Mouse (Mus musculus) embryonic facial prominence, embryonic 12.5 days (tissue): ENCODE data around the gene AC161166.1. TPM values are rescaled to one million over a fixed set of nuclear protein-coding genes. Genes with fewer than 3 reads are reported as not detected.

Experiments used
- ATAC-seq: fragments of 200-750 bp; cut with Nextera tagmentation; 2 replicates; pipeline ENCODE4 v1.8.0; 2017; ENCODE audit not compliant: insufficient number of reproducible peaks, insufficient read depth, low FRiP score, low TSS enrichment
- H3K27ac ChIP-seq: fragments of 300-500 bp; sonication (generic); 2 replicates; pipeline ENCODE4 v1.5.1; 2016; ENCODE audit warnings: mild to moderate bottlenecking
- H3K27me3 ChIP-seq: fragments of 300-500 bp; sonication (generic); 2 replicates; pipeline ENCODE4 v1.6.1; 2016; ENCODE audit warnings: mild to moderate bottlenecking, moderate library complexity
- H3K36me3 ChIP-seq: fragments of 300-500 bp; sonication (generic); 2 replicates; pipeline ENCODE4 v1.6.1; 2016; ENCODE audit warnings: mild to moderate bottlenecking
- H3K4me1 ChIP-seq: fragments of 300-500 bp; sonication (generic); 2 replicates; pipeline ENCODE4 v1.6.1; 2016
- H3K4me2 ChIP-seq: fragments of 300-500 bp; sonication (generic); replicated peaks from 2 replicates; pipeline ENCODE4 v1.6.1; 2016; ENCODE audit warnings: mild to moderate bottlenecking, moderate library complexity
- H3K4me3 ChIP-seq: fragments of 300-500 bp; sonication (generic); 2 replicates; pipeline ENCODE4 v1.5.1; 2016; ENCODE audit warnings: mild to moderate bottlenecking
- H3K9ac ChIP-seq: fragments of 300-500 bp; sonication (generic); 2 replicates; pipeline ENCODE4 v1.6.1; 2016; ENCODE audit warnings: mild to moderate bottlenecking, moderate library complexity
- H3K9me3 ChIP-seq: fragments of 300-500 bp; sonication (generic); 2 replicates; pipeline ENCODE4 v1.6.1; 2016; ENCODE audit warnings: mild to moderate bottlenecking, moderate library complexity
- WGBS: fragments of 180-500 bp; shearing (Covaris S2); methylation state at CpG from one replicate; pipeline ENCODE4 v1.1.7; 2016; 5-methylcytosine and 5-hydroxymethylcytosine counted together
- polyA plus RNA-seq: library from polyadenylated mRNA; unstranded; fragments of >200 nt; fragmentation: Nextera tagmentation; extraction: Ambion mirVana; gene quantifications from 2 replicates; pipeline ENCODE4 v1.2.1, GENCODE M21; 2016

The AC161166.1 gene
- polyA plus RNA-seq, result 1.3 and 1.4 TPM in 2 replicates

DNA sequence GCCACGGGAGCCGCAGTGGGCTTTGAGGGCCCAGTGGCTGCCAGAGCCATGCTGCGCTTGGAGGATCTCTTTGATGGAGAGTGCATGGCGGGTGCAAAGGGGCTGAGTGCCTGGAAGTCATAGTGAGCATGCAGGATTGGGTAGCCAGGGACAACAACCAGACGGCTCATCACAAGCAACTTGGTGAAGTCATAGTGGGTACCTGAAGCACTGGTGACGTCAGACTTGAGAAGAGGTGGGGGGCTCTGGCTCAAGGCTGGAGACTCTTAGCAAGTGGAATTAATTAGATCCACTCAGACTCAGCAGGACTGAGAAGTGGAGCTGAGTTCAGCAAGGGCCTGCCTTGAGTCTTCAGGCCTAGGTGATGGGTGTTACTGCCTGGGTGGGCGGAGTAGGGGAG, at the start of gene AC161166.1:
Gene AC161166.1 (minus strand): TSS at position 101 of the 400 bp plus-strand sequence.
- H3K9me3 ChIP-seq, result no peaks in the 10 kb centered on the region
- H3K36me3 ChIP-seq, result peaks cover 60% of the 10 kb centered on the region
- WGBS, result 89% methylated on average over 7 of the region's 7 CpGs
- H3K4me2 ChIP-seq, result no peak within 1 kb of the TSS
- H3K27ac ChIP-seq, result no peak within 1 kb of the TSS
- H3K27me3 ChIP-seq, result no peaks in the 10 kb centered on the region
- H3K4me1 ChIP-seq, result peaks cover 8% of the 10 kb centered on the region; the same call in 1 of the 2 replicates
- H3K4me3 ChIP-seq, result no peak within 1 kb of the TSS
- no peak for ATAC-seq
- H3K9ac ChIP-seq, result no peak within 1 kb of the TSS

DNA sequence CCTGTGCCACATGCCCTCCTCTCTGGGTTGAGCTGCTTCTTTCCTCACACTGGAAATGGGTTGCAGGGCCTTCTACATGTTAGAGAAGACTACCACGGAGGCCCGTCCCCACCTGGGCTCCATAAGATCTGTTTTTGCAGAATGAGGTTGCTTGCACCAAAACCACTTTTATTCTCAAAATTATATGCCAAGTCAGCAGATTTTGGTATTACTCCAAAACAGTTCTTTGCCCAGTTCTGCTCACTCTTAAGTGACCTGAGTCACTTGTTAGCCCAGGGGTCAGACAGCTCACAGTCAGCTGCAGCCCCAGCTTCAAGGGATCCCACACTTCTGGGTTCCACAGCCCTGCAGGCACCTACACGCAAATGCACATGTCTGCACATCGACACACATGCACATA, 49.2 kb upstream of the AC161166.1 start:
- WGBS, result 90% methylated on average over 4 of the region's 4 CpGs
- no peak overlapping the region for H3K27ac ChIP-seq
- no peak overlapping the region for H3K9ac ChIP-seq
- H3K4me3 ChIP-seq, result no peak overlapping the region
- H3K4me2 ChIP-seq, result no peak overlapping the region
- ATAC-seq, result no peak
- peaks cover 58% of the 10 kb centered on the region for H3K36me3 ChIP-seq
- no peaks in the 10 kb centered on the region for H3K27me3 ChIP-seq
- no peaks in the 10 kb centered on the region for H3K9me3 ChIP-seq
- H3K4me1 ChIP-seq, result no peaks in the 10 kb centered on the region

DNA sequence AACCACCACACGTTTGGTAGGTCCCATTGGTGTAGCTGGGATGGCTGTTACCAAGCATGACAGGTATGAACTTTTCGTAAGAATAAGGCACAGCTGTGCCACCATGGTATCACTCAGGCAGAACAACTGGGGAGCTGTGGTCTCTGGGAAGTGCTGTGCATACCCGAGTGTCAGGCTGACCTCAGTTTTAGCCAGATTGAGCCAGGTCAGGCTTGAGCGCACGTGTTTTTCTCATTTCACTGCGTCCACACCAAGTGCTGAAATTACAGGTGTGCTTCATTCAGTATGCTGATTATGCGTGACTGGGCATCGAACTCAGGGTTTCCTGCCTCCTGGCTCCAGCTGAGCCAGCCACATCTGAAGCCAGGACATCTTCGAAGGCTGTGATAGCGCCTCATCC, 43.5 kb upstream of the AC161166.1 start:
- Histone ChIP-seq H3K27me3 (no peaks in the 10 kb centered on the region), H3K9ac (no peak overlapping the region), H3K4me2 (no peak overlapping the region), H3K36me3 (peaks cover 71% of the 10 kb centered on the region), H3K9me3 (no peaks in the 10 kb centered on the region), H3K27ac (no peak overlapping the region), H3K4me1 (no peaks in the 10 kb centered on the region), H3K4me3 (no peak overlapping the region)
- 89% methylated on average over 10 of the region's 10 CpGs for WGBS
- no peak for ATAC-seq

DNA sequence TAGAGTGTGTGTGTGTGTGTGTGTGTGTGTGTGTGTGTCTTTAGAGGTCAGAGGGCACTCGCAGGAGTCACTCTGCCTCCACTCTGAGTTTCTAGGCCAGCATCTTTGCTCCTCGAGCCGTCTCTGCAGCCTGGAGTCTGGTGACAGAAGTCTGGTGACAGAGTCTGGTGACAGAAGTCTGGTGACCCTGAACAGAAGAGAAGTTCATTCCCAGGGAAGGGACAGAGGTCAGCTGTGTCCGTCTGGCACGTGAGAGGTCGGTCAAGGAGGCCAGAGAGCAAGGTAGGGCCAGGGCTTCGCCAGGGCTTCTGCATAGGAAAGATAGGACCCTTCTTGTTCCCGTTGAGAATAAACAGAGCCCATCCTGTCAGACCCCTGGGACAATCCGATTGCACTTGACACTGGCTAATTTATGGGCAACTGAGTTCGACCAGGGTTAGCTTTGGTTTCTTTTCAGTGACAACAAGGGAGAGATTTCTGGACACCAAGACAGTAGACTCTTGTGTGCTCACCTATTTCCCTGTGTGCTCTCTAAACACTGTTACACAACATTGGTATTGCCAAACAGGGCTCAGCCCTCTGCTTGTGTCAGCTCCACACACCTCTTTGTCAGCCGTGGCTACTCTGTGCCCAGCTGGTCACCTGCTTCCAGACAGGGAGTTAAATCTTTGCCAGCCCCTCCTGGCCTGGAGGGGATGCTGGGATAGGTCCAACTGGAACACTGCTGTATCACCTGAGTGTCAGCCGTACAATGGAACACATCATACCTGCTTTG, 39.9 kb upstream of the AC161166.1 start:
- Histone ChIP-seq H3K27me3 (no peaks in the 10 kb centered on the region), H3K4me1 (peaks cover 6% of the 10 kb centered on the region), H3K4me2 (no peak overlapping the region), H3K9ac (no peak overlapping the region), H3K4me3 (no peak overlapping the region), H3K36me3 (peaks cover 75% of the 10 kb centered on the region), H3K9me3 (no peaks in the 10 kb centered on the region), H3K27ac (no peak overlapping the region)
- WGBS, result 89% methylated on average over 12 of the region's 12 CpGs
- ATAC-seq, result no peak

DNA sequence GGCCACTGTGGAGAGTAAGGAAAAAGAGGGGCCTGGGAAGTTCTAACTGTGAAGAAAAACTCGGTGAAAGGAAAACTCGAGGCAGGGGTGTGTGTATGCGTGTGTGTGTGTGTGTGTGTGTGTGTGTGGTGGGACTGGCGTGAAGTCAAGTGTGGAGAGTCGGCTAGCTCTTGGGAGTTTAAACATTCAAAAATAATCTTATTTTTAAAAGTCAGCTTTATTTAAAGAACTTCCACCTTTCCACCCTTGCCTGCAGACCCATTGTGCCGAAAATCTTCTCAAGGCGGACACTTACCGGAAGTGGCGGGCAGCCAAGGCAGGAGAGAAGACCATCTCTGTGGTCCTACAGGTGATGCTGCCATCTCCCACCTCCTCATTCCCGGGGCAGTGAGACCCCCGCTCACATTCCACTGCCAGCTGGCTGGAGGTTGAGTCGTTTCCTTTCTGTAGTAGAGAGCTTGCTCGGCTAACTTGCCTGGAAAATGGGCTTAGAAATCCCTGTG, 35.3 kb upstream of the AC161166.1 start:
- Histone ChIP-seq H3K4me1 (peaks cover 11% of the 10 kb centered on the region), H3K9me3 (no peaks in the 10 kb centered on the region), H3K4me2 (peak overlapping the region; percentile 83), H3K4me3 (peak overlapping the region; percentile 80), H3K27me3 (no peaks in the 10 kb centered on the region), H3K36me3 (peaks cover 42% of the 10 kb centered on the region), H3K27ac (peak overlapping the region; percentile 70; the same call in 1 of the 2 replicates), H3K9ac (peak overlapping the region; percentile 72)
- WGBS, result 31% methylated on average over 13 of the region's 13 CpGs
- ATAC-seq, result no peak

DNA sequence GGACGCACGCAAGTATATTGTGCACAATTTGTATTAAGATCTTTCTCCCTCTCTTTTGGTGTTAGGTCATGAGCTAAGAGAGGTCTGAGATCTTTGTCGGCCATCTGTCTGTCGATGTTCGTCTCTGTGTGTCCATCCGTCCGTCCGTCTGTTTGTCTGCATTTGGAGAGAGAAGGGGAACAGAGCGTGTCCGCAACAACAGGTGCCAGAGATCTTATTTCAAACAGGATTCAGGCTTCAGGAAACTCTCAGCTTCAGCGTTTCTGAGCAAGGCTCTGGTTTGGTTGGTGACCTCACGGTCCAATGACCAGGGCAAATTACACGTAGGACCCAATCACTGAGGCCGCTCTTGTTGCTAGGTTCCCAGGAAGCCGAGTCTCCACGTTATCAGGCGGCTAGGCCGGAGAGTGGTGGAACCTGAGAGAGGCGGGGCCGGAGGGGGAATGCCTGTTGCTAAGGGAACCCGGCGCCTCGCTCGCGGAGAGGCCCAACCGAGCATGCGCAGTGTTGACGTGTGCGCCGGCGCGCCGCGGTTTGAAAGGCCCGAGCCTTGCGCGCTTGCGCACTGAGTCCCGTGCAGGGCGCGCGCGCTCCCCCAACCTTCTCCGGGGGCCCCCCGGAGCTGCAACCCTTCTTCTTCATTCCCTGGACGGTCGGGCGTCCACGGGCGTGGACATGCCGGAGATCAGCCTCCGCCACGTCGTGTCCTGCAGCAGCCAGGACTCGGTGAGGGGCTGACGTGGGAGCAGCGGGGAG, 34.6 kb upstream of the AC161166.1 start:
- Histone ChIP-seq H3K27ac (peak overlapping the region; percentile 80), H3K9ac (peak overlapping the region; percentile 72), H3K4me1 (peaks cover 11% of the 10 kb centered on the region), H3K27me3 (no peaks in the 10 kb centered on the region), H3K36me3 (peaks cover 34% of the 10 kb centered on the region), H3K9me3 (no peaks in the 10 kb centered on the region), H3K4me2 (peak overlapping the region; percentile 83), H3K4me3 (peak overlapping the region; percentile 80)
- WGBS, result 1% methylated on average over 57 of the region's 57 CpGs
- peak; percentile 97 for ATAC-seq

DNA sequence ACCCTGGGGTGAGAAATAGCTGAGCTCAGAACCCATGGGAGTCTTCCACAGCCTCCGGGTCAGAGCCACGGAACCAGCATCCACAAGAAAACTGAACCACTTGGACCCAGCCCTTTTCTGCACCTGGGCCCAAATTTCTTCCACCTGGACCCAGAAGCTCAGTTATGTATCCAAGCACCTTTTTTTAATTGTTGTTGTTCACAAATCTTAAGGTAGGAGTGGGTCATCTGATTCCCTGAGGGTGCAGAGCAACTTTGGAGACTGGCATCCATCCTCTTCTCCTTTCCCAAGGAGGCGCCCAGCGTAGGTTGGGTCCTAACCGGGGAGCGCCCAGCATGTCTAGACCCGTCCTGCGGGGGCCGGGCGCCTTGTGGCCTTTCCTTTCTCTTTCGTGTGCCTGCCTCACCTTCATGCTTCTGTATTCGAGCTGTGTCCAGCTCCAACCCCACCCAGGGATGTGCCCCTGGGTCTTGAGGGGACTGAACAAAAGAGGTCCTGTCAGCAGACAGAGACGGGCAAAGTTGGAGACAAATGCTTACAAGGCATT, 33.9 kb upstream of the AC161166.1 start, which contains the start of the genes Pinlyp and Xrcc1:
Gene Pinlyp (minus strand): TSS at position 51 of the 547 bp plus-strand sequence.
Gene Xrcc1 (plus strand): TSS at position 222 of the 547 bp plus-strand sequence.
- 34% methylated on average over 13 of the region's 13 CpGs for WGBS
- Histone ChIP-seq H3K9me3 (no peaks in the 10 kb centered on the region), H3K4me2 (peak within 1 kb of the TSS; percentile 83), H3K27me3 (no peaks in the 10 kb centered on the region), H3K4me3 (peak within 1 kb of the TSS; percentile 80), H3K4me1 (peaks cover 11% of the 10 kb centered on the region), H3K27ac (peak within 1 kb of the TSS; percentile 80), H3K36me3 (peaks cover 30% of the 10 kb centered on the region), H3K9ac (peak within 1 kb of the TSS; percentile 72)
- no peak for ATAC-seq

DNA sequence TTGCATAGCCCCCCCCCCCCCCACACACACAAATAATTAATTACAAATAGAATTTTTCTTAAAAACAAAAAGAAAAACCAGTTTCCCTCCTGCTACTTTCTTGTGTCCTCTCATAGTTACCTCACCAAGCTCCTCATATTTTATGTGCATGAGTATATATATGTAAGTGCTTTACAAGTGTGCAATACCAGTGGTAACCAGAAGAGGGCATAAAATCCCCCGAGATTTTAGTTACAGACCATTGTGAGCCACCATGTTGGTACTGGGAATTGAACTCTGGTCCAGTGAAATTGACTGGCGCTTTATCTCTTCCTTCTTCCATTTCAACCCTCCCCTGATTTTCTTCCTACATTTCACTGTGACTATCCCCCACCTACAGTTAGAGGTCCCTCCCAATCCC, 32.3 kb upstream of the AC161166.1 start:
- no peaks in the 10 kb centered on the region for H3K27me3 ChIP-seq
- H3K4me2 ChIP-seq, result no peak overlapping the region
- no peak overlapping the region for H3K9ac ChIP-seq
- H3K27ac ChIP-seq, result no peak overlapping the region
- WGBS, result 75% methylated on average over 2 of the region's 2 CpGs
- peaks cover 11% of the 10 kb centered on the region for H3K4me1 ChIP-seq
- no peak for ATAC-seq
- H3K4me3 ChIP-seq, result no peak overlapping the region
- H3K9me3 ChIP-seq, result no peaks in the 10 kb centered on the region
- H3K36me3 ChIP-seq, result peaks cover 15% of the 10 kb centered on the region

DNA sequence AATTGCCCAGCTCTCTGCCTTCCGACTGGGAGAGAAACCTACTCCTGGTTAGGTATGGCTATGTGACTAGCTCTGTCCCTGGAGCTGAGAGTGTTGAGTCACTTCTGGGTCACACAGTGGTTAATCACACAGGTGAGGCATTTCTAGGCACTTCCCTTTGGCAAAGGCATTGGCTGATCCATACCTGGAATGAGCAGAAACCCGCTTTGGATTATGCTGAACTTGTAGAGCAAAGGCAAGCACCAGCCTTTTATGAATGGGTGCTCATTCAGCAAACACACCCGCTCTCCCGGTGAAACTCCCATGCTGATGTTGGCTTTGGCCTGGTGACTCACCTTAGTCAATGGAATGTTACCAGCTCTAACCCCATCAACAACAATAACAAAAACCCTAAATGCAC, 27.4 kb upstream of the AC161166.1 start:
- no peak overlapping the region for H3K9ac ChIP-seq
- no peak for ATAC-seq
- H3K27ac ChIP-seq, result no peak overlapping the region
- no peak overlapping the region for H3K4me2 ChIP-seq
- no peaks in the 10 kb centered on the region for H3K27me3 ChIP-seq
- H3K4me1 ChIP-seq, result no peaks in the 10 kb centered on the region
- H3K4me3 ChIP-seq, result no peak overlapping the region
- 93% methylated on average over 4 of the region's 4 CpGs for WGBS
- H3K9me3 ChIP-seq, result 0 out of 2 replicates have a peak, but pooled peaks cover 5% of the 10 kb centered on the region
- peaks cover 18% of the 10 kb centered on the region for H3K36me3 ChIP-seq

DNA sequence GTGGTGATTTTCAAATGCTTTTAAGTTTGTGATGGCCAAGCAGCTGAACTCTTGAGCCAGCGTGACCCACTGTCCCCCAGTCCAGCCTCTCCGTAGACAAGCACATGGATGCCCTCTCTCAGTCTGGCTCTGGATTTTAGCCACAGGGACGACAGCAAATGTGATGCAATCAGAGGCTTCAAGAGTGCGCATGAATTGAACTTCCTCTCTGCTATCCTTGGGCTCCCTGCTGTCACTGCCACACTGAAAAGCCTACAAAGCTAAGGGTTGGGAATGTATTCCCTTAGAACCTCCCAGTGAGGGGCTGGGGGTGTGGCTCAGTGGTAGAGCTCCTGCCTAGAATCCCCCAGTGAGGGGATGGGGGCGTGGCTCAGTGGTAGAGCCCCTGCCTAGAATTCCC, 26.4 kb upstream of the AC161166.1 start:
- 78% methylated on average over 5 of the region's 5 CpGs for WGBS

DNA sequence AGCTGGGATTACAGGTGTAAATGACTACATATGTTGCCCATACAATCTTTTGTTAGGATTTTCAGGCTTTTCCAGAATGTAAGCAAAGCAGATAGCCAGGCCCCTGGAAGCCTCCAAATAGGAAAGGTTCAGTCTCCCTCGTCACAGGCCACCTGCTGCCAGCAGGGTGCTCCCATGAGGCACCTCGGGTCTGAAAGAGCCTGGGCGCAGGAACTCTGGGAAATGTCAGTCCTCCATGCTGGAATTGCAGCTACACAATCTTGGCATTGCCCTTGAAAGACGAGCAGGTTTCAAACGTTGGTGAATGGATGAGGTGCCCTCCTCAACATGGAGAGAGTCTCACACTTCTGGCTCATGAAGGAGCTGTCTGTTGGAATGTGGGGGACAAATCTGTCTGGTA, 25.9 kb upstream of the AC161166.1 start:
- H3K36me3 ChIP-seq, result peaks cover 32% of the 10 kb centered on the region
- WGBS, result 51% methylated on average over 5 of the region's 5 CpGs

More for the DNA sequence above, 26.4 kb upstream of the AC161166.1 start:
- no peak overlapping the region for H3K4me2 ChIP-seq
- H3K9me3 ChIP-seq, result 0 out of 2 replicates have a peak, but pooled peaks cover 5% of the 10 kb centered on the region
- H3K27ac ChIP-seq, result no peak overlapping the region
- H3K27me3 ChIP-seq, result peaks cover 6% of the 10 kb centered on the region
- ATAC-seq, result no peak
- peaks cover 6% of the 10 kb centered on the region for H3K4me1 ChIP-seq
- no peak overlapping the region for H3K4me3 ChIP-seq
- peaks cover 27% of the 10 kb centered on the region for H3K36me3 ChIP-seq
- H3K9ac ChIP-seq, result no peak overlapping the region

More for the DNA sequence above, 25.9 kb upstream of the AC161166.1 start:
- no peak overlapping the region for H3K9ac ChIP-seq
- peaks cover 12% of the 10 kb centered on the region for H3K4me1 ChIP-seq
- H3K27me3 ChIP-seq, result peaks cover 11% of the 10 kb centered on the region
- no peak overlapping the region for H3K27ac ChIP-seq
- H3K4me2 ChIP-seq, result no peak overlapping the region
- 0 out of 2 replicates have a peak, but pooled peaks cover 5% of the 10 kb centered on the region for H3K9me3 ChIP-seq
- H3K4me3 ChIP-seq, result no peak overlapping the region
- ATAC-seq, result no peak
